Mouse (Mus musculus): ENCODE results near the gene Dmgdh. TPM values are rescaled to one million over a fixed set of nuclear protein-coding genes. Genes with fewer than 3 reads are reported as not detected.

Dmgdh gene
- polyA plus RNA-seq, 1 experiment, result not detected

DNA sequence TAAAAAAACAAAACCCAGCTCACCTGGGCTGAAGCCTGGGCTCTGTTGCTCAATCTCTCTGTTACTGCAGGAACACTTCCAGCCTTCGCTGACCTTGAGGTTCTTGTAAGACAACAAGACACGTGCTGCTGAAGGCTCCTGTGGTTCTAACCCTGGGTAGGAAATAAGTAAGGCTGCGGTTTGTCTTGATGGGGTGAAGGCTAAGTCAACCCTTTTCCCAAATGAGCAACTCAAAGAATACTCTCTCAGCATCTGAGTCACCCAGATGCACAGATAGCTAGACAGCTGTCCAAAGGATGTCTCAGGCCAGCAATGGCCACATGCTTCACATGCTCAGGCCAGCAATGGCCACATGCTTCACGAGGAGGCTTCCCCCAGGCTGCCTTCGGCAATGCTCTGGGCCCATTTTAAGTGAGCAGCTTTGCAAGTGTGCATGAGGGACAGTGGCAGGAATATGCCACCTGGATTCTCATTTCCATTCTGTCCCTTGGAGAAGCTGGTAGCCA lies 61.0 kb downstream of the Dmgdh start:
- H3K27ac ChIP-seq (ENCODE audit: insufficient read depth, low read depth, low read length), result no peak overlapping the region
- H3K4me1 ChIP-seq (ENCODE audit: control insufficient read depth, insufficient read depth, low read length), result no peaks in the 10 kb centered on the region
- no peak overlapping the region for H3K4me3 ChIP-seq (ENCODE audit: insufficient read depth, low read length)
- TF ChIP-seq CTCF (IDR thresholded peaks at IDR 0.05; ENCODE audit: low read depth, low read length) (no peak), POLR2A (IDR thresholded peaks at IDR 0.05; ENCODE audit: borderline replicate concordance, low read depth, low read length) (no peak)

DNA sequence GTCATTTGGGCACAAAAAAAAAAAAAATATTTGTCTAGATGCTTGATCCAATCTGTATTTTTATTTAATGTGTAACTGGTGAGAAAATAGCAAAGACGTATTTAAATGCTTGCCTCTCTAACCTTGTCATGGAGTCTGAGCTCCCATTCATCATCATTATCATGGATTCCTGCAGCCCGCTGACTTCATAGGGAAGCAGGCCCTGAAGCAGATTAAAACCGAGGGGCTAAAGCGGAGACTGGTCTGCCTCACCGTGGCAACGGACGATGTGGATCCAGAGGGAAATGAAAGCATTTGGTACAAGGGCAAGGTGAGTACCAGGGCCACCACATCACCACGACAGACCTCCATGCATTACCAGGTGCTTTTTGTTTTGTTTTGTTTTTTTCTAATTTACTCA lies 69.9 kb downstream of the Dmgdh start:
- Histone ChIP-seq H3K27ac (ENCODE audit: insufficient read depth, low read depth, low read length) (no peak overlapping the region), H3K4me1 (ENCODE audit: control insufficient read depth, insufficient read depth, low read length) (no peaks in the 10 kb centered on the region), H3K4me3 (ENCODE audit: insufficient read depth, low read length) (no peak overlapping the region)
- no peak for TF ChIP-seq POLR2A (IDR thresholded peaks at IDR 0.05; ENCODE audit: borderline replicate concordance, low read depth, low read length)
- TF ChIP-seq CTCF (IDR thresholded peaks at IDR 0.05; ENCODE audit: low read depth, low read length), result no peak

DNA sequence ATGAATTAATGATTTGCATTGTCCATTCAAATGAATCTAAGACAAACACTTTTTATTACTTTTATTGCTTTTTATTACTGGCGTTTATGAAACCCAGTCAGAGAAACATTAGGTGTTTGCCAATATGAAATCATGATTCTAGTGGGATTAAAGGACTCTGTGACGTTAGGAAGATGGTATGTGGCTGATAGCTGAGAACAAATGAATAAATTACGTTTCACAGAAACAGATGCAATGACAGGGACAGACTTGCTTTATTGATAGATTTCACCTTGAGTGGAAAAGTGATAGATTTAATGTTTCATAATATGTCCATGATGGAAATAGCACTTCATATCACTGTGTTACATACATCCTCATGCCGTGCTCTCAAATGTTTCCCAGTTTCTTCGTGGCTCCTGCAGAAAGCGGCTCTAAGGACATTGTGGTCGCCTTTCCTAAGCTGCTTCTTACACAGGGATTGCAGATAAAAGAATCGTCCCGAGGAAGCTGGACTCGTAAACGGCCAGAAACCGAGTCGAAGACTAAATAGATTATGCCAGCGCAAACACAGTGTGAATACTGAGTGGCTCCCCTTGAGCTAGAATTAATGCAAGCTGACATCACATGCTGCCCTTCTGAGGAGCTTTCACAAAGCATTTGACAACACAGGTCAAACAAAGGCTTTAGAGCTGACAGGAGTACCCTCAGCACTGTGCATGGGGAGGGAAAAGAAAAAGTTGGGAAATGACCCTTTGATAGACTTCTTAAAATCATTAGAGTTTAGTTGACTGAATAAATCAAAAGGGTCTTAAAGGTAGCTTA lies 78.6 kb downstream of the Dmgdh start:
- H3K27ac ChIP-seq (ENCODE audit: insufficient read depth, low read depth, low read length), result no peak overlapping the region
- no peak for TF ChIP-seq POLR2A (IDR thresholded peaks at IDR 0.05; ENCODE audit: borderline replicate concordance, low read depth, low read length)
- TF ChIP-seq CTCF (IDR thresholded peaks at IDR 0.05; ENCODE audit: low read depth, low read length), result no peak
- H3K4me3 ChIP-seq (ENCODE audit: insufficient read depth, low read length), result no peak overlapping the region
- peaks cover 7% of the 10 kb centered on the region for H3K4me1 ChIP-seq (ENCODE audit: control insufficient read depth, insufficient read depth, low read length)

DNA sequence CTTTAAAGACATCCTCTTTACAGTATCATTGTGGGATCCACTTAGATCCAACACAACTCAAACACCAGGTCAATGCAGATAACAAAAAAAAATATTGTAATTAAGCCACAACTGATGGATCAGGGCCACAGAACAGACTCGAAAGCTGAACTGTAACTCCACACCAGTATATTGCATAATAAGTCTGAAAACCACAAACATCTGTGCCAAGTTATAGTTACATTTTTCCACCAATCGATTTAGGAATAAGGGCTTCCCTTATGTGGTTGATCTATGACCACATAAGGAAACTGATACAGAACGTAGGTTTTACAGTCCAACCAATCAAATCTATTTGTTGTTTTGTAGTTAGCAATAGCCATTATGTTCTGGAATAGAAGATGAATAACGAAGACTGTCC lies 80.9 kb downstream of the Dmgdh start:
- Histone ChIP-seq H3K27ac (ENCODE audit: insufficient read depth, low read depth, low read length) (no peak overlapping the region), H3K4me3 (ENCODE audit: insufficient read depth, low read length) (no peak overlapping the region), H3K4me1 (ENCODE audit: control insufficient read depth, insufficient read depth, low read length) (peaks cover 7% of the 10 kb centered on the region)
- TF ChIP-seq POLR2A (IDR thresholded peaks at IDR 0.05; ENCODE audit: borderline replicate concordance, low read depth, low read length), result no peak
- no peak for TF ChIP-seq CTCF (IDR thresholded peaks at IDR 0.05; ENCODE audit: low read depth, low read length)

DNA sequence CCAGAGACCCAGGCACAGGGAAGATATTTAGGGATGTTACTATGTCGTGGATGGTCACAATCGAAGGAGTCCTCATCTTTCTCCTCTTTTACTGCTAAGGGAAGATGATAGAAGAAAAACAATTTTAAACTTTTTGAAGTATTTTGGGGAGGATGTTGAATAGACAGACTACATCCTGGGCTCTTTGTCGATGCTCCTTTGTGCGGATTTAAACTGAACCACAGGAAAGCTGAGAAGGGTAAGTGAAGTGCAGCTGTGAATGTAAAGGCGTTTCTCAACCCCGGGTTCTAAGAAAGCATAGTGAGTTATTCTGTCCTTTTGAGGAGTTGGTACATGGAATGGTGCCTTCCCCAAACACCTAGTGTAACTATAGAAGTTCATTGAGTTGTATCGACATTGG lies 82.4 kb downstream of the Dmgdh start:
- TF ChIP-seq CTCF (IDR thresholded peaks at IDR 0.05; ENCODE audit: low read depth, low read length) (no peak), POLR2A (IDR thresholded peaks at IDR 0.05; ENCODE audit: borderline replicate concordance, low read depth, low read length) (no peak)
- H3K4me1 ChIP-seq (ENCODE audit: control insufficient read depth, insufficient read depth, low read length), result peaks cover 7% of the 10 kb centered on the region

DNA sequence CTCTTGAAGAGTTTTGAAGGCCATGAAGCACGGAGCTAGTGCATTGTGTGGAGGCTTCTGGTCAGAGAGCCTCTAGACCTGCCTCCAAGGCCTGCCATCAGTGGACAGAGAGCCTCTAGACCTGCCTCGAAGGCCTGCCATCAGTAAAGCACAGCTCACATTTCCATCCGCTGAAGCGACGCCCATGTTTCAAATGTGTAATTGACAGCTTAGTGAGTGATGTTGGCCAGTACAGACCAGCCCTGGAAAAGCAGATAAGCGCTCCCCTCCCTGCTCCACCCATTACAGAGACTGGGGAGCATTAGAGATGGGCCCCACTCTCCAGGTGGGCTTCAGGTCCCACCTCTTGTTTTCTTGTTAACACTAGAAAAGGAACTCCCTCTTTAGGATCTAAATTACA lies 83.3 kb downstream of the Dmgdh start:
- Histone ChIP-seq H3K27ac (ENCODE audit: insufficient read depth, low read depth, low read length) (no peak overlapping the region), H3K4me3 (ENCODE audit: insufficient read depth, low read length) (no peak overlapping the region), H3K4me1 (ENCODE audit: control insufficient read depth, insufficient read depth, low read length) (peaks cover 7% of the 10 kb centered on the region)
- no peak for TF ChIP-seq CTCF (IDR thresholded peaks at IDR 0.05; ENCODE audit: low read depth, low read length)
- no peak for TF ChIP-seq POLR2A (IDR thresholded peaks at IDR 0.05; ENCODE audit: borderline replicate concordance, low read depth, low read length)

More for the DNA sequence above, 82.4 kb downstream of the Dmgdh start:
- Histone ChIP-seq H3K4me3 (ENCODE audit: insufficient read depth, low read length) (no peak overlapping the region), H3K27ac (ENCODE audit: insufficient read depth, low read depth, low read length) (no peak overlapping the region)

DNA sequence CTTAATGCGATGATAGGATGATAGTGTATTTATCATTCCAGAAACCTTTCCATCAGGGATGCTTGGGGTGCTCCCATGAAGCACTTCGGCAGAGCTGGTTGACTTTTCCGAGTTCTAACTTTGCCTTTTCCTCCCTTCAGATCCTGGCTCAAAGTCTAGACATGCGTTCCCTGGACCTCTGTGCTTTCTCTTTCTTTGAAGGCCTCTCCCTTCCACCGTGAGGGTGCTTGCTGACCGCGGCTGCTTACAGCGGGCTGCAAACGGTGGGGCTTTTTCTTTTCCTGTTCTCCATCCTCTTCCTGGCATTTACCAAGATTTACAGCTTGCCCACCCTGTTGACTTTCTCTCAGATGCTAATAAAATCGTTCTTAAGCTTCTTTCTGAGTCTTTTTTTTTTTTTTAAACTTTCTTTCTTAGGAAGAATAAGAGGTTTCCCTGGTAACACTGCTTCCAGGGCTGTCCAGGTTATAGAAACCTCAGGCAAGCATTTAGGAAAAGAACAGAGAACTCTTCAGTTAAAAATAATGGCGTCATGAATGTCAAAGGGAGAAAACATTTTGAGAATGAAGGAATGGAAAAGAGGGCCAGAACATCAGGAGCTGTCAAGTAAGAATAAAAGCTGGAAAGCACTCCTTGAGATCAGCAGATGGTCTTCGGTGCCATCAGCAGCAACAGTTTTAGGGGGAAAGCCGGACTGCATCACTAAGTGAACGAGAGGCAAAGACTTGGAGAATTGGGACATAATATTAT lies 84.1 kb downstream of the Dmgdh start:
- H3K4me3 ChIP-seq (ENCODE audit: insufficient read depth, low read length), result no peak overlapping the region
- TF ChIP-seq CTCF (IDR thresholded peaks at IDR 0.05; ENCODE audit: low read depth, low read length) (no peak), POLR2A (IDR thresholded peaks at IDR 0.05; ENCODE audit: borderline replicate concordance, low read depth, low read length) (no peak)
- no peak overlapping the region for H3K27ac ChIP-seq (ENCODE audit: insufficient read depth, low read depth, low read length)
- H3K4me1 ChIP-seq (ENCODE audit: control insufficient read depth, insufficient read depth, low read length), result peaks cover 7% of the 10 kb centered on the region

DNA sequence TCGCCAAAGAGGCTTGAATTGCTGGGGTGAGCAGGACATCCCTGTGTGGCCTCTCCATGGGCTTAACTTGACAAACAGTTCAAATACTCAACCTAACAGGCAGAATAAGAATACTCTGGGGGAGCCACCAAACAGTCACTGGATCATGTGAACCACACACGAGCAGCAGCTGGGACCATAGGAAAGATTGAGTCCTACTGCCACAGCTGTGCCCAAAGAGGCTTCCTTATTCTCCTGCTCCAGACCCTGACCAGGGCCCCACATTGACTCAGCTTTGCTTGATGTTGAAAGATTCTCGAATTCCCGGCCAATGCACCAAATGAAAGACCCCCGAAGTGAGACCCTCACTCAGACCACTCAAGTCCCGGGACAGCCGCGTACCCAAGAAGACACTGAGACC lies 87.6 kb downstream of the Dmgdh start:
- H3K27ac ChIP-seq (ENCODE audit: insufficient read depth, low read depth, low read length), result no peak overlapping the region
- no peaks in the 10 kb centered on the region for H3K4me1 ChIP-seq (ENCODE audit: control insufficient read depth, insufficient read depth, low read length)
- no peak for TF ChIP-seq CTCF (IDR thresholded peaks at IDR 0.05; ENCODE audit: low read depth, low read length)
- no peak for TF ChIP-seq POLR2A (IDR thresholded peaks at IDR 0.05; ENCODE audit: borderline replicate concordance, low read depth, low read length)
- no peak overlapping the region for H3K4me3 ChIP-seq (ENCODE audit: insufficient read depth, low read length)

DNA sequence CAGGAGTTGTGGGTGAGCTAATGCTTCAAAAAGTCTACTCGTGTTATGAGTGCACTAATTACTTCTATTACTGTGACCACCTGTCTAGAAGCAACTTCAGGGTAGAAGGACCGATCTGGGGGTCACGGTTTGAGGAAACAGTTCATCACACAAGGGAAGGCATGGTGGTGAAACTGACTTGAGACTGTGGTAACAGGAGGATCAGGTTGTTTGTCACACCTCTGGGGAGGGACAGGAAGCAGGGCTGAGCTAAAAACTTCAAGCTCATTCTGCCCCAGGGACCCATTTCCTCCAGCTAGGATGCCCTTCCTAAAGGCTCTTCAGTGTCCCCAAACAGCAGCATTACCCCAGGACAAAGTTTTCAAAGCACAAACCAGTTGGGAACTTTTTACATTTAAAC lies 88.6 kb downstream of the Dmgdh start:
- no peaks in the 10 kb centered on the region for H3K4me1 ChIP-seq (ENCODE audit: control insufficient read depth, insufficient read depth, low read length)
- no peak overlapping the region for H3K4me3 ChIP-seq (ENCODE audit: insufficient read depth, low read length)
- no peak overlapping the region for H3K27ac ChIP-seq (ENCODE audit: insufficient read depth, low read depth, low read length)
- TF ChIP-seq CTCF (IDR thresholded peaks at IDR 0.05; ENCODE audit: low read depth, low read length), result no peak
- TF ChIP-seq POLR2A (IDR thresholded peaks at IDR 0.05; ENCODE audit: borderline replicate concordance, low read depth, low read length), result no peak
